Mouse (Mus musculus) heart, embryonic 15.5 days (tissue): ENCODE data around the gene A630089N07Rik. TPM values are rescaled to one million over a fixed set of nuclear protein-coding genes. Genes with fewer than 3 reads are reported as not detected.
A peak's percentile ranks its signal among the peaks of the same experiment; 100 is the strongest.
"Not testable (repeated sequence)": the region's sequence is repeated elsewhere in the genome, so short reads cannot be mapped to it uniquely, and the experiment has no call there.

ENCODE experiments used
- ATAC-seq: fragments of 200-750 bp; cut with Nextera tagmentation; replicated peaks from 2 replicates; pipeline ENCODE4 v1.8.0; 2017; ENCODE audit warnings: low read depth, moderate TSS enrichment; ENCODE audit not compliant: insufficient number of reproducible peaks, insufficient read depth, low FRiP score
- H3K27ac ChIP-seq: fragments of 300-500 bp; sonication (generic); 2 replicates; pipeline ENCODE4 v1.5.1; 2015; ENCODE audit warnings: mild to moderate bottlenecking, inconsistent platforms
- H3K27me3 ChIP-seq: fragments of 300-500 bp; sonication (generic); 2 replicates; pipeline ENCODE4 v1.6.1; 2015; ENCODE audit warnings: inconsistent platforms
- H3K36me3 ChIP-seq: fragments of 300-500 bp; sonication (generic); 2 replicates; pipeline ENCODE4 v1.6.1; 2015; ENCODE audit warnings: mild to moderate bottlenecking, inconsistent platforms
- H3K4me1 ChIP-seq: fragments of 300-500 bp; sonication (generic); replicated peaks from 2 replicates; pipeline ENCODE4 v1.6.1; 2015; ENCODE audit warnings: inconsistent platforms
- H3K4me2 ChIP-seq: fragments of 300-500 bp; sonication (generic); 2 replicates; pipeline ENCODE4 v1.6.1; 2015; ENCODE audit warnings: inconsistent platforms, mild to moderate bottlenecking, moderate library complexity
- H3K4me3 ChIP-seq: fragments of 300-500 bp; sonication (generic); 2 replicates; pipeline ENCODE4 v1.5.1; 2015; ENCODE audit warnings: mild to moderate bottlenecking, inconsistent platforms
- H3K9ac ChIP-seq: fragments of 300-500 bp; sonication (generic); 2 replicates; pipeline ENCODE4 v1.6.1; 2015; ENCODE audit warnings: mild to moderate bottlenecking, inconsistent platforms
- H3K9me3 ChIP-seq: fragments of 300-500 bp; sonication (generic); replicated peaks from 2 replicates; pipeline ENCODE4 v1.6.1; 2016; ENCODE audit warnings: inconsistent platforms
- WGBS: fragments of 180-500 bp; shearing (Covaris S2); methylation state at CpG from one replicate; pipeline ENCODE4 v1.1.7; 2015; ENCODE audit warnings: mixed read lengths; 5-methylcytosine and 5-hydroxymethylcytosine counted together
- polyA plus RNA-seq: library from polyadenylated mRNA; unstranded; fragments of >200 nt; fragmentation: Nextera tagmentation; extraction: Ambion mirVana; gene quantifications from 2 replicates; pipeline ENCODE4 v1.2.1, GENCODE M21; 2015

Gene A630089N07Rik
- polyA plus RNA-seq, 1 experiment from 2014 or later: 8.2 TPM

GRCm38 (mm10) chr16:97996616-97997382, 85.5 kb downstream of the A630089N07Rik start, which contains the start of gene B230307C23Rik:
Gene B230307C23Rik, plus strand, starts transcription at chr16:97997315.
- 1% methylated on average over 22 of the region's 22 CpGs for WGBS
- peaks cover 20% of the 10 kb centered on the region for H3K4me1 ChIP-seq
- no peaks in the 10 kb centered on the region for H3K27me3 ChIP-seq
- H3K4me3 ChIP-seq: peak within 1 kb of the TSS; percentile 67
- no peaks in the 10 kb centered on the region for H3K9me3 ChIP-seq
- H3K27ac ChIP-seq: peak within 1 kb of the TSS; percentile 91
- peak within 1 kb of the TSS; percentile 59 for H3K9ac ChIP-seq
- H3K4me2 ChIP-seq: peak within 1 kb of the TSS; percentile 81
- no peaks in the 10 kb centered on the region for H3K36me3 ChIP-seq
- peak; percentile 96 for ATAC-seq

- H3K27me3 ChIP-seq: no peaks in the 10 kb centered on the region
- peak overlapping the region; percentile 81 for H3K4me2 ChIP-seq
- ATAC-seq: no peak
- H3K27ac ChIP-seq: peak overlapping the region; percentile 91
- no peaks in the 10 kb centered on the region for H3K36me3 ChIP-seq
- H3K4me3 ChIP-seq: peak overlapping the region; percentile 67
- peaks cover 20% of the 10 kb centered on the region for H3K4me1 ChIP-seq
- H3K9me3 ChIP-seq: no peaks in the 10 kb centered on the region
- 19% methylated on average over 1 of the region's 1 CpGs for WGBS
- H3K9ac ChIP-seq: peak overlapping the region; percentile 59; the same call in 1 of the 2 replicates
Measured at GRCm38 (mm10) chr16:97995849-97996615, 86.2 kb downstream of the A630089N07Rik start.

- H3K27ac ChIP-seq, H3K9me3 ChIP-seq, H3K9ac ChIP-seq, H3K4me3 ChIP-seq, H3K27me3 ChIP-seq, ATAC-seq, H3K36me3 ChIP-seq, H3K4me2 ChIP-seq: not testable (repeated sequence)
- H3K4me1 ChIP-seq: peaks cover 12% of the 10 kb centered on the region
- 57% methylated on average over 3 of the region's 3 CpGs for WGBS
Measured at GRCm38 (mm10) chr16:97992477-97992876, 89.8 kb downstream of the A630089N07Rik start.

- Histone ChIP-seq H3K36me3 (no peaks in the 10 kb centered on the region), H3K4me1 (peaks cover 9% of the 10 kb centered on the region), H3K4me2 (no peak overlapping the region), H3K9ac (no peak overlapping the region), H3K4me3 (no peak overlapping the region), H3K27ac (no peak overlapping the region), H3K27me3 (no peaks in the 10 kb centered on the region), H3K9me3 (no peaks in the 10 kb centered on the region)
- ATAC-seq: no peak
- WGBS: 84% methylated on average over 2 of the region's 2 CpGs
Measured at GRCm38 (mm10) chr16:97991517-97991916, 90.7 kb downstream of the A630089N07Rik start.

GRCm38 (mm10) chr16:97984589-97984988, 97.7 kb downstream of the A630089N07Rik start:
- 83% methylated on average over 5 of the region's 5 CpGs for WGBS
- Histone ChIP-seq H3K4me3 (no peak overlapping the region), H3K27ac (no peak overlapping the region), H3K9ac (no peak overlapping the region), H3K9me3 (no peaks in the 10 kb centered on the region), H3K27me3 (no peaks in the 10 kb centered on the region), H3K36me3 (no peaks in the 10 kb centered on the region), H3K4me1 (no peaks in the 10 kb centered on the region), H3K4me2 (no peak overlapping the region)
- no peak for ATAC-seq

GRCm38 (mm10) chr16:97981362-97981761, 100.9 kb downstream of the A630089N07Rik start:
- ATAC-seq: no peak
- H3K9me3 ChIP-seq: no peaks in the 10 kb centered on the region
- H3K9ac ChIP-seq: no peak overlapping the region
- H3K4me2 ChIP-seq: no peak overlapping the region
- no peak overlapping the region for H3K4me3 ChIP-seq
- H3K27me3 ChIP-seq: no peaks in the 10 kb centered on the region
- H3K36me3 ChIP-seq: no peaks in the 10 kb centered on the region
- H3K27ac ChIP-seq: no peak overlapping the region
- no peaks in the 10 kb centered on the region for H3K4me1 ChIP-seq
- 67% methylated on average over 1 of the region's 1 CpGs for WGBS

- ATAC-seq: no peak
- H3K4me1 ChIP-seq: no peaks in the 10 kb centered on the region
- no peak overlapping the region for H3K9ac ChIP-seq
- no peaks in the 10 kb centered on the region for H3K36me3 ChIP-seq
- H3K4me2 ChIP-seq: no peak overlapping the region
- WGBS: 91% methylated on average over 3 of the region's 3 CpGs
- H3K9me3 ChIP-seq: no peaks in the 10 kb centered on the region
- no peak overlapping the region for H3K4me3 ChIP-seq
- H3K27me3 ChIP-seq: no peaks in the 10 kb centered on the region
- H3K27ac ChIP-seq: no peak overlapping the region
Measured at GRCm38 (mm10) chr16:97977722-97978121, 104.5 kb downstream of the A630089N07Rik start.

GRCm38 (mm10) chr16:97977277-97977676, 105.0 kb downstream of the A630089N07Rik start:
- Histone ChIP-seq H3K36me3 (no peaks in the 10 kb centered on the region), H3K9ac (no peak overlapping the region), H3K27me3 (no peaks in the 10 kb centered on the region), H3K4me1 (no peaks in the 10 kb centered on the region), H3K4me2 (no peak overlapping the region), H3K27ac (no peak overlapping the region), H3K9me3 (no peaks in the 10 kb centered on the region), H3K4me3 (no peak overlapping the region)
- WGBS: 53% methylated on average over 1 of the region's 1 CpGs
- ATAC-seq: no peak

GRCm38 (mm10) chr16:97963956-97964540, 118.2 kb downstream of the A630089N07Rik start:
- no peaks in the 10 kb centered on the region for H3K9me3 ChIP-seq
- 73% methylated on average over 3 of the region's 3 CpGs for WGBS

GRCm38 (mm10) chr16:97962151-97962948, 119.9 kb downstream of the A630089N07Rik start, which contains the start of the genes C2cd2 and Zbtb21:
Gene C2cd2, minus strand, starts transcription at chr16:97962598.
Gene Zbtb21, minus strand, starts transcription at chr16:97962622.
- Histone ChIP-seq H3K9ac (peak within 1 kb of the TSS; percentile 83), H3K27ac (peak within 1 kb of the TSS; percentile 97), H3K36me3 (no peaks in the 10 kb centered on the region), H3K9me3 (no peaks in the 10 kb centered on the region), H3K4me1 (peaks cover 21% of the 10 kb centered on the region), H3K4me2 (peak within 1 kb of the TSS; percentile 81), H3K27me3 (no peaks in the 10 kb centered on the region), H3K4me3 (peak within 1 kb of the TSS; percentile 89)
- under 1% methylated on average over 78 of the region's 78 CpGs for WGBS
- peak; percentile 96 for ATAC-seq

More at GRCm38 (mm10) chr16:97963956-97964540, 118.2 kb downstream of the A630089N07Rik start:
- Histone ChIP-seq H3K27me3 (no peaks in the 10 kb centered on the region), H3K4me2 (no peak overlapping the region), H3K27ac (no peak overlapping the region), H3K36me3 (no peaks in the 10 kb centered on the region), H3K4me1 (peaks cover 11% of the 10 kb centered on the region; the same call in 1 of the 2 replicates), H3K4me3 (no peak overlapping the region), H3K9ac (no peak overlapping the region)
- no peak for ATAC-seq
